Mouse (Mus musculus): ENCODE measurements at regions not wholly inside any gene's neighbourhood (a gene's known extent, or its start where the extent isn't known, plus 50 kb on each side); places are given as distances from the start of the nearest gene placed in this dataset.

GRCm38 (mm10) chr10:83865929-83866328 is 143.3 kb downstream of the 1500009L16Rik start:
- no peaks in the 10 kb centered on the region for H3K4me1 ChIP-seq (ENCODE audit: control insufficient read depth, insufficient read depth, insufficient read length)
- DNase-seq (ENCODE audit: low read depth in 1 of 2, low spot score in 2 of 2), result no peak
- TF ChIP-seq POLR2A (IDR thresholded peaks at IDR 0.05; ENCODE audit: low read depth, low read length), result no peak
- TF ChIP-seq CTCF (IDR thresholded peaks at IDR 0.05; ENCODE audit: extremely low read depth, insufficient read depth, insufficient read length, insufficient replicate concordance), result no peak
- no peak overlapping the region for H3K27ac ChIP-seq (ENCODE audit: insufficient read depth, low read length)
- no peaks in the 10 kb centered on the region for H3K36me3 ChIP-seq (ENCODE audit: control insufficient read depth, insufficient read depth, low read length)
- no peak overlapping the region for H3K4me3 ChIP-seq (ENCODE audit: extremely low read depth, insufficient read depth, insufficient read length)
- H3K27me3 ChIP-seq (ENCODE audit: control insufficient read depth, insufficient read depth, low read length), result no peaks in the 10 kb centered on the region
- WGBS, result 60% methylated on average over 5 of the region's 5 CpGs

GRCm38 (mm10) chr10:83871736-83872400 is 149.2 kb downstream of the 1500009L16Rik start:
- no peak for DNase-seq (ENCODE audit: low read depth in 1 of 2, low spot score in 2 of 2)
- Histone ChIP-seq H3K27me3 (ENCODE audit: control insufficient read depth, insufficient read depth, low read length) (no peaks in the 10 kb centered on the region), H3K4me3 (ENCODE audit: extremely low read depth, insufficient read depth, insufficient read length) (no peak overlapping the region), H3K4me1 (ENCODE audit: control insufficient read depth, insufficient read depth, insufficient read length) (no peaks in the 10 kb centered on the region), H3K27ac (ENCODE audit: insufficient read depth, low read length) (no peak overlapping the region), H3K36me3 (ENCODE audit: control insufficient read depth, insufficient read depth, low read length) (no peaks in the 10 kb centered on the region)
- WGBS, result 45% methylated on average over 4 of the region's 4 CpGs
- no peak for TF ChIP-seq CTCF (IDR thresholded peaks at IDR 0.05; ENCODE audit: extremely low read depth, insufficient read depth, insufficient read length, insufficient replicate concordance)
- TF ChIP-seq POLR2A (IDR thresholded peaks at IDR 0.05; ENCODE audit: low read depth, low read length), result no peak

GRCm38 (mm10) chr10:83878745-83879144 is 156.1 kb downstream of the 1500009L16Rik start:
- no peak overlapping the region for H3K4me3 ChIP-seq (ENCODE audit: extremely low read depth, insufficient read depth, insufficient read length)
- no peak overlapping the region for H3K27ac ChIP-seq (ENCODE audit: insufficient read depth, low read length)
- TF ChIP-seq CTCF (IDR thresholded peaks at IDR 0.05; ENCODE audit: extremely low read depth, insufficient read depth, insufficient read length, insufficient replicate concordance) (no peak), POLR2A (IDR thresholded peaks at IDR 0.05; ENCODE audit: low read depth, low read length) (no peak)
- WGBS, result 77% methylated on average over 2 of the region's 2 CpGs
- DNase-seq (ENCODE audit: low read depth in 1 of 2, low spot score in 2 of 2), result no peak
- no peaks in the 10 kb centered on the region for H3K4me1 ChIP-seq (ENCODE audit: control insufficient read depth, insufficient read depth, insufficient read length)
- no peaks in the 10 kb centered on the region for H3K27me3 ChIP-seq (ENCODE audit: control insufficient read depth, insufficient read depth, low read length)
- H3K36me3 ChIP-seq (ENCODE audit: control insufficient read depth, insufficient read depth, low read length), result no peaks in the 10 kb centered on the region

- no peaks in the 10 kb centered on the region for H3K36me3 ChIP-seq (ENCODE audit: control insufficient read depth, insufficient read depth, low read length)
- H3K27me3 ChIP-seq (ENCODE audit: control insufficient read depth, insufficient read depth, low read length), result no peaks in the 10 kb centered on the region
- no peak overlapping the region for H3K4me3 ChIP-seq (ENCODE audit: extremely low read depth, insufficient read depth, insufficient read length)
- no peak overlapping the region for H3K27ac ChIP-seq (ENCODE audit: insufficient read depth, low read length)
- no peak for TF ChIP-seq POLR2A (IDR thresholded peaks at IDR 0.05; ENCODE audit: low read depth, low read length)
- no peak for TF ChIP-seq CTCF (IDR thresholded peaks at IDR 0.05; ENCODE audit: extremely low read depth, insufficient read depth, insufficient read length, insufficient replicate concordance)
- 91% methylated on average over 17 of the region's 17 CpGs for WGBS
- H3K4me1 ChIP-seq (ENCODE audit: control insufficient read depth, insufficient read depth, insufficient read length), result no peaks in the 10 kb centered on the region
- DNase-seq (ENCODE audit: low read depth in 1 of 2, low spot score in 2 of 2), result no peak
Measured at GRCm38 (mm10) chr10:83882119-83882890, 159.6 kb downstream of the 1500009L16Rik start.

- TF ChIP-seq CTCF (IDR thresholded peaks at IDR 0.05; ENCODE audit: extremely low read depth, insufficient read depth, insufficient read length, insufficient replicate concordance), result no peak
- TF ChIP-seq POLR2A (IDR thresholded peaks at IDR 0.05; ENCODE audit: low read depth, low read length), result no peak
- H3K36me3 ChIP-seq (ENCODE audit: control insufficient read depth, insufficient read depth, low read length), result no peaks in the 10 kb centered on the region
- H3K4me1 ChIP-seq (ENCODE audit: control insufficient read depth, insufficient read depth, insufficient read length), result no peaks in the 10 kb centered on the region
- no peak overlapping the region for H3K4me3 ChIP-seq (ENCODE audit: extremely low read depth, insufficient read depth, insufficient read length)
- H3K27me3 ChIP-seq (ENCODE audit: control insufficient read depth, insufficient read depth, low read length), result no peaks in the 10 kb centered on the region
- WGBS, result 100% methylated on average over 1 of the region's 1 CpGs
- DNase-seq (ENCODE audit: low read depth in 1 of 2, low spot score in 2 of 2), result no peak
- no peak overlapping the region for H3K27ac ChIP-seq (ENCODE audit: insufficient read depth, low read length)
Measured at GRCm38 (mm10) chr10:83882891-83883185, 160.2 kb downstream of the 1500009L16Rik start.

- 84% methylated on average over 2 of the region's 2 CpGs for WGBS
- Histone ChIP-seq H3K36me3 (ENCODE audit: control insufficient read depth, insufficient read depth, low read length) (no peaks in the 10 kb centered on the region), H3K4me3 (ENCODE audit: extremely low read depth, insufficient read depth, insufficient read length) (no peak overlapping the region), H3K27me3 (ENCODE audit: control insufficient read depth, insufficient read depth, low read length) (no peaks in the 10 kb centered on the region), H3K27ac (ENCODE audit: insufficient read depth, low read length) (no peak overlapping the region), H3K4me1 (ENCODE audit: control insufficient read depth, insufficient read depth, insufficient read length) (no peaks in the 10 kb centered on the region)
- TF ChIP-seq POLR2A (IDR thresholded peaks at IDR 0.05; ENCODE audit: low read depth, low read length) (no peak), CTCF (IDR thresholded peaks at IDR 0.05; ENCODE audit: extremely low read depth, insufficient read depth, insufficient read length, insufficient replicate concordance) (no peak)
- DNase-seq (ENCODE audit: low read depth in 1 of 2, low spot score in 2 of 2), result no peak
Measured at GRCm38 (mm10) chr10:83884553-83884952, 161.9 kb downstream of the 1500009L16Rik start.

- WGBS, result 87% methylated on average over 6 of the region's 6 CpGs
- no peak for DNase-seq (ENCODE audit: low read depth in 1 of 2, low spot score in 2 of 2)
- H3K27me3 ChIP-seq (ENCODE audit: control insufficient read depth, insufficient read depth, low read length), result no peaks in the 10 kb centered on the region
- no peaks in the 10 kb centered on the region for H3K36me3 ChIP-seq (ENCODE audit: control insufficient read depth, insufficient read depth, low read length)
- no peaks in the 10 kb centered on the region for H3K4me1 ChIP-seq (ENCODE audit: control insufficient read depth, insufficient read depth, insufficient read length)
- H3K27ac ChIP-seq (ENCODE audit: insufficient read depth, low read length), result no peak overlapping the region
- no peak overlapping the region for H3K4me3 ChIP-seq (ENCODE audit: extremely low read depth, insufficient read depth, insufficient read length)
- TF ChIP-seq POLR2A (IDR thresholded peaks at IDR 0.05; ENCODE audit: low read depth, low read length) (no peak), CTCF (IDR thresholded peaks at IDR 0.05; ENCODE audit: extremely low read depth, insufficient read depth, insufficient read length, insufficient replicate concordance) (no peak)
Measured at GRCm38 (mm10) chr10:83888587-83888986, 165.9 kb downstream of the 1500009L16Rik start.

All from spleen, adult 2 months (tissue).